Mouse (Mus musculus) spleen, postnatal 10 days (tissue): ENCODE results near the gene Mctp2.

Experiments used
- DNase-seq, 2 experiments: peaks; one replicate each; pipeline ENCODE4 v3.0.0; 2021 to 2022; ENCODE audit warnings: low spot score in 2 of 2

Gene Mctp2

GRCm38 (mm10) chr7:72096433-72096832, 210.0 kb downstream of the Mctp2 start:
- DNase-seq = no peak

GRCm38 (mm10) chr7:72089463-72090175, 216.8 kb downstream of the Mctp2 start:
- no peak for DNase-seq

GRCm38 (mm10) chr7:72080705-72081104, 225.7 kb downstream of the Mctp2 start:
- DNase-seq = no peak

GRCm38 (mm10) chr7:72078896-72079295, 227.5 kb downstream of the Mctp2 start:
- no peak for DNase-seq

DNA sequence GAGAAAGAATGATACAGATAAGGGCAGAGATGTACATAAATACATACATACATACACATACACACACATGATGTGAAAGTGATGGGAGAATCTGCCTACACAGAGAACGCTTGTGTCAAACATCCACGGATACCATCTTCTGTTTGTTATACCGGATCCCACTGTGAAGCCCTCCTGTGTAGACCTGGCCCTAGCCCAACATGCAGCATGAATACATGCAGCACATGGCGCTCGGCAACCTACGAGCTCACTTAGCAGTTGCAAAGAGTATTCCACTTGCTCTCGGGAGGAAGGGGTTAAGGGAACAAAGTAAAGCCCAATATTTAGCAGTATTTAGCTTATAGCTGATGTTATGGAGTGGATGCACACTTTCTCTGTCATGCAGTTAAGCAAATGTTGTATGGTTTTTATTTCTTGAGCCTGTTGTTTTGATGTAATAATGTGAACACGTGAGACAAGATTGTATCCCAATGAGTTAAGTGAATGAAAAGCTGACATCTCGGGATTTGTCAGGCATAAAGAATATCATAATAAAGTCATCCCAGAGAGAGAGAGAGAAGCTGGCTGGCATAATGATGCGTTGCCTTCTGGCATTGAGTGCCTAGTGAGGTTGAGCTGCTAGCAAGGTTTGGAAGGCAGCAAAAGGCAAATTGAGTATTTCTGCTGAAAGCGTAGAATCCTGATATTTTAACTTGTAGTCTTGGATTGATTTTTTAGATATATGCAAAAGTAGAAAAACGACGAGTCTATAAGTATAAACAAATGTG, 234.8 kb downstream of the Mctp2 start:
- DNase-seq = no peak

GRCm38 (mm10) chr7:72068454-72068853, 238.0 kb downstream of the Mctp2 start:
- no peak for DNase-seq

DNA sequence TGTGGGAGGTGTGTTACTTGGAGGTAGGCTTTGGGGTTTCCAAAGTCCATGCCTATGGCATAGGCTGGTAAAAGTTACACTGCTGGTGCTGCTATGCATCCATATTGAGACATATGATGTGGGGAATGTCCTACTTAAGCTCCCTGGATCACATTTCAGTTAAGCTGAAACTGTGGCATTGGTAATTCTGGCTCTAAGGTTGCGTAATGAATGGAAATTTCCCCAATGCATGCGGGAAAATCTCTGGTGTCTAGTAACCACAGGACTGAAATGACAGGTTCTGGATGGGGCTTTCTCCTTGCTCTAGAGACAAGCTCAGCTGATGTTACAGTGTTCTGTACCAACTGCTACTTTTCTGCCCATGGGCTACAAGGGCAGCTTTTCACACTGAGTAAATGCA, 240.1 kb downstream of the Mctp2 start:
- DNase-seq = no peak

DNA sequence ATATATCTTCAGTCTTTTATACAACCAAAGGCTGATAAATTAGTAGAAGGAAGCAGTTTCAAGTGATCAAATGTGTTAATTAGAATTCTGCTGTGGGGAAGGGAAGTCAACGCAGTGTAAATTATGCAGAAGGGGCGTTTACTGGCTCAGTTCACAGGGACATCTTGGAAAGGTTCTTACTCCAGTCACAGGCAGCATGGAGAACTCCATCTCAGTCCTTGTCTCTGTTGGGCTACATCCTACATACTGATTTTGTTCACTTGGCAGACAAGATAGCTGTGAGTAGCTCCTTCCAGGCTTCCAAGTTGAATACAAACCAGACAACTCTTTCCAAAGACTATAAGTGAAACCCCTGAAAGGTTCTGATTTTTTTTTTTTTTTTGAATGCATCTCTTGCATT, 254.6 kb downstream of the Mctp2 start:
- DNase-seq = no peak

DNA sequence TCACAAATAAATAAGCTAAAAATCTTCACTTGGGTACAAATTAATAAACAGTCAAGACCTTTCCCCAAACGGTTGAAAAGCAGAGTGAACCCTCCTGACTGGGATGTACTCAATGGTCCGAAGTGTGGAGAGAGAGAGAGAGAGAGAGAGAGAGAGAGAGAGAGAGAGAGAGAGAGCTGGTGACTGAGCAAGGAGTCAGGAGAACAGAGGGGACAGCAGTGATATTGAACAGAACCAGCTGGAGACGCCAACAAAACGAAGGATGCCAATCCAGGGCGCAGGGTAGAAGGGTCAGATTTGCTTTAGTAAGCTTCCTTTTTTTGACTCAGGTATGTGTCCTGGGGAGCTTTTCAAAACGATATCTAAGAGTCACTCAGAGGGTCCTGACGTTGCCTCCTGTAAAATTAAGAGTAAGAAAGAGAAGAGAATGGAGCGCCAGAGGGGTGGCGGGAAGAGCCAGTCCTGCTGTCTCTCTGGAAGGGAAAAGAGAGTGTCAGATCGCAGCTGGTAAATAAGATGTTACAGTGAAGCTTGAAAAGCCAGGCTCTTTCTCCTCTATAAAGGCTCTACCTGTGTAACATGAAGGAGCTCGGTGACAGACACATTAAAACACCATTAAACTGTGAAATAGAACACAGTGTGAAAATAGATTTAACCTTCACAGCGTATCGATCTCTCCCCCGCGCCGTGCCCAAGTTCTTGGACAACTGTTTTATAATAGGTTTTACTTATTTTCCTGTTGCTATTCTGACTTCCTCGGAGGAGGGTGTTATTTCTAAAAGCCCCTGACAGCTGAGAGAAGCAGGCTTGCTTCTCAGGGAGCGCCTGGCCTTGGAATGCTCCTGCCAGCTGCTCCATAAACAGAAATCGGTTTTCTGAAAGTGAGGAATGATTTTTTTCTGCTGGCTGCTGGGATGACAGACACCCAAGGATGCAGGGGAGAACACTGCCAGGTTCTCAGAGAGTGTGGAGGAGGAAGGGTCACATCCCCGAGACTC, 258.5 kb downstream of the Mctp2 start:
- DNase-seq = no peak
